ENCODE assay signal across 23 mouse cellular contexts in genomic region chr9:67285544-67285943, GRCm38 (mm10).
DNase-seq lines count a peak whose midpoint lies in the region; ATAC-seq and TF ChIP-seq lines count a peak whose summit lies in the region.
"Had no signal": no experiment of that assay in that cellular context is flagged by ENCODE, and none has a peak within 500 bp of the region (broad histone marks: within the 10 kb centered on the region; RNA-seq: fewer than 3 reads in every experiment).

No protein-coding gene starts in this region.

- POLR2A ChIA-PET in Patski (lab: Charles Lee): interaction anchor here (0.7 kb wide), 1 partner anchor 341 kb away, joined by 7 read pairs; no protein-coding TSS in a partner anchor

- no peak overlapping the region for H3K9ac ChIP-seq in intestine, postnatal 0 days (ENCODE audit: low read depth, low read length)
- H3K9ac ChIP-seq in intestine, embryonic 15.5 days: no peak overlapping the region
- no peak overlapping the region for H3K9ac ChIP-seq in lung, postnatal 0 days (replicated peaks; ENCODE audit: low read depth)
- H3K9ac ChIP-seq: hindbrain, embryonic 13.5 days had no signal

- H3K36me3 ChIP-seq in intestine, postnatal 0 days (ENCODE audit: control insufficient read depth, insufficient read depth): peaks cover 6% of the 10 kb centered on the region
- H3K36me3 ChIP-seq in intestine, embryonic 15.5 days: 0 out of 2 replicates have a peak, but pooled peaks cover 2% of the 10 kb centered on the region
- H3K36me3 ChIP-seq in lung, postnatal 0 days (ENCODE audit: insufficient read depth, low read length): no peaks in the 10 kb centered on the region
- H3K36me3 ChIP-seq in thymus, adult 2 months (ENCODE audit: control insufficient read depth, insufficient read depth, low read length): no peaks in the 10 kb centered on the region

- CTCF ChIA-PET in Patski (lab: Charles Lee): interaction anchor here (0.9 to 1.6 kb wide), 2 partner anchors 9 to 10 kb away, joined by 3 to 4 read pairs; no protein-coding TSS in a partner anchor

- H3K9me3 ChIP-seq in intestine, postnatal 0 days (ENCODE audit: control insufficient read depth): no peaks in the 10 kb centered on the region
- H3K9me3 ChIP-seq in intestine, embryonic 15.5 days: no peaks in the 10 kb centered on the region
- no peaks in the 10 kb centered on the region for H3K9me3 ChIP-seq in lung, postnatal 0 days (ENCODE audit: low read length)
- H3K9me3 ChIP-seq: hindbrain, embryonic 13.5 days; limb, embryonic 10.5 days had no signal

- TF ChIP-seq EP300 in lung, postnatal 0 days (IDR thresholded peaks at IDR 0.05): no peak

- peak; percentile 32 for DNase-seq in lung, postnatal 0 days (ENCODE audit: low spot score)
- no peak for DNase-seq in lung, postnatal 25 days (ENCODE audit: low spot score)
- DNase-seq in A20 (ENCODE audit: low read depth, low spot score): peak; percentile 81
- DNase-seq in Patski (ENCODE audit: low read depth, low spot score): no peak
- no peak for DNase-seq in thymus, adult 2 months
- DNase-seq: adrenal gland, postnatal 36 days; cerebellum, adult 9-10 months; gastrocnemius, postnatal 10 days; heart, adult 11 months; heart, postnatal 36 days; kidney, adult 9 months; kidney, postnatal 4 days; layer of hippocampus, adult 9-11 months; liver; right cerebral cortex, postnatal 25 days; spleen, adult 18-20 months; thymus, postnatal 25 days had no signal

- peak; percentile 54 for TF ChIP-seq CTCF in intestine, postnatal 0 days (IDR thresholded peaks at IDR 0.05; ENCODE audit: low read depth)
- peak; percentile 59 for TF ChIP-seq CTCF in lung, postnatal 0 days (IDR thresholded peaks at IDR 0.05)
- peak; percentile 50 for TF ChIP-seq CTCF in Patski (IDR thresholded peaks at IDR 0.05)
- TF ChIP-seq CTCF in thymus, adult 2 months (IDR thresholded peaks at IDR 0.05; ENCODE audit: borderline replicate concordance, control insufficient read depth, extremely low read depth, insufficient read depth, low read length, poor library complexity): no peak

- in situ Hi-C loops in Patski (cut with MboI; ENCODE audit: low pct_unique_long_range_greater_than_20kb): no loop called here

- H3K27ac ChIP-seq in intestine, postnatal 0 days (ENCODE audit: low read depth, low read length): no peak overlapping the region
- no peak overlapping the region for H3K27ac ChIP-seq in intestine, embryonic 15.5 days
- no peak overlapping the region for H3K27ac ChIP-seq in lung, postnatal 0 days (ENCODE audit: low read length)
- no peak overlapping the region for H3K27ac ChIP-seq in thymus, adult 2 months (ENCODE audit: control insufficient read depth, insufficient read depth, low read length)
- H3K27ac ChIP-seq: hindbrain, embryonic 13.5 days; limb, embryonic 10.5 days; macrophage had no signal

- H3K4me2 ChIP-seq in intestine, postnatal 0 days (replicated peaks; ENCODE audit: low read depth): no peak overlapping the region
- no peak overlapping the region for H3K4me2 ChIP-seq in intestine, embryonic 15.5 days (replicated peaks)
- H3K4me2 ChIP-seq in lung, postnatal 0 days (replicated peaks; ENCODE audit: low read depth, low read length): no peak overlapping the region
- H3K4me2 ChIP-seq: hindbrain, embryonic 13.5 days had no signal

- H3K4me1 ChIP-seq in intestine, postnatal 0 days (replicated peaks; ENCODE audit: control insufficient read depth, insufficient read depth, low read length): no peaks in the 10 kb centered on the region
- H3K4me1 ChIP-seq in intestine, embryonic 15.5 days (replicated peaks): no peaks in the 10 kb centered on the region
- no peaks in the 10 kb centered on the region for H3K4me1 ChIP-seq in lung, postnatal 0 days (ENCODE audit: insufficient read depth, low read depth, low read length)
- H3K4me1 ChIP-seq in thymus, adult 2 months (replicated peaks; ENCODE audit: control insufficient read depth, insufficient read depth, low read length): no peaks in the 10 kb centered on the region

- TF ChIP-seq POLR2A in thymus, adult 2 months (IDR thresholded peaks at IDR 0.05; ENCODE audit: control insufficient read depth, extremely low read depth, insufficient read depth, low read length, poor library complexity): no peak

- no peak overlapping the region for H3K4me3 ChIP-seq in intestine, postnatal 0 days (ENCODE audit: low read depth, low read length)
- H3K4me3 ChIP-seq in intestine, embryonic 15.5 days (replicated peaks): no peak overlapping the region
- H3K4me3 ChIP-seq in lung, postnatal 0 days (ENCODE audit: low read depth, low read length): no peak overlapping the region
- no peak overlapping the region for H3K4me3 ChIP-seq in thymus, adult 2 months (ENCODE audit: control insufficient read depth, insufficient read depth, low read length)
- H3K4me3 ChIP-seq: hindbrain, embryonic 13.5 days; limb, embryonic 10.5 days had no signal

- H3K27me3 ChIP-seq in intestine, postnatal 0 days (replicated peaks; ENCODE audit: control insufficient read depth, insufficient read depth, low read length): no peaks in the 10 kb centered on the region
- no peaks in the 10 kb centered on the region for H3K27me3 ChIP-seq in intestine, embryonic 15.5 days (replicated peaks)
- peaks cover 6% of the 10 kb centered on the region for H3K27me3 ChIP-seq in lung, postnatal 0 days (replicated peaks; ENCODE audit: insufficient read depth, low read length)
- no peaks in the 10 kb centered on the region for H3K27me3 ChIP-seq in Patski
- no peaks in the 10 kb centered on the region for H3K27me3 ChIP-seq in thymus, adult 2 months (ENCODE audit: control insufficient read depth, insufficient read depth, low read length)
- H3K27me3 ChIP-seq: hindbrain, embryonic 13.5 days had no signal

- WGBS in intestine, postnatal 0 days: 81% methylated on average over 3 of the region's 3 CpGs
- 78% methylated on average over 3 of the region's 3 CpGs for WGBS in intestine, embryonic 15.5 days
- WGBS in lung, postnatal 0 days: 48% methylated on average over 3 of the region's 3 CpGs
- WGBS in thymus, adult 2 months: 85% methylated on average over 3 of the region's 3 CpGs

- ATAC-seq in intestine, postnatal 0 days: no peak
- ATAC-seq in intestine, embryonic 15.5 days: no peak
- peak; percentile 47 for ATAC-seq in lung, postnatal 0 days
- no peak for ATAC-seq in Patski
- ATAC-seq: forebrain, embryonic 14.5 days had no signal

Comparison
In these comparisons a context has a peak if more than half of its experiments do, and no peak if none do; other contexts are left out.
1. DNase-seq: peak in lung, postnatal 0 days (single experiment) and A20 (single experiment); none in lung, postnatal 25 days (single experiment), Patski (single experiment) and thymus, adult 2 months (single experiment).